Mouse (Mus musculus) intestine, embryonic 14.5 days (tissue): ENCODE measurements around the gene Fgf6. TPM values are rescaled to one million over a fixed set of nuclear protein-coding genes. Genes with fewer than 3 reads are reported as not detected.
A peak's percentile ranks its signal among the peaks of the same experiment; 100 is the strongest.

Experiments
- ATAC-seq: fragments of 200-750 bp; cut with Nextera tagmentation; replicated peaks from 2 replicates; pipeline ENCODE4 v1.8.0; 2017; ENCODE audit warnings: low read depth, moderate number of reproducible peaks, moderate TSS enrichment, moderate library complexity; ENCODE audit not compliant: low FRiP score, low TSS enrichment
- DNase-seq: peaks from one replicate; pipeline ENCODE4 v3.0.0-alpha.2; 2018; ENCODE audit warnings: low spot score
- H3K27ac ChIP-seq: fragments of 300-500 bp; sonication (generic); 2 replicates; pipeline ENCODE4 v1.5.1; 2014; ENCODE audit warnings: low read depth, mild to moderate bottlenecking, control low read depth
- H3K27me3 ChIP-seq: fragments of 300-500 bp; sonication (generic); replicated peaks from 2 replicates; pipeline ENCODE4 v1.6.1; 2014; ENCODE audit warnings: low read length, control low read depth; ENCODE audit not compliant: control insufficient read depth, insufficient read depth
- H3K36me3 ChIP-seq: fragments of 300-500 bp; sonication (generic); 2 replicates; pipeline ENCODE4 v1.6.1; 2014; ENCODE audit warnings: low read length, control low read depth; ENCODE audit not compliant: control insufficient read depth, insufficient read depth
- H3K4me1 ChIP-seq: fragments of 300-500 bp; sonication (generic); replicated peaks from 2 replicates; pipeline ENCODE4 v1.6.1; 2014; ENCODE audit warnings: low read length, control low read depth, mixed read lengths; ENCODE audit not compliant: control insufficient read depth, insufficient read depth
- H3K4me2 ChIP-seq: fragments of 300-500 bp; sonication (generic); 2 replicates; pipeline ENCODE4 v1.6.1; 2014; ENCODE audit warnings: low read length
- H3K4me3 ChIP-seq: fragments of 300-500 bp; sonication (generic); 2 replicates; pipeline ENCODE4 v1.5.1; 2014; ENCODE audit warnings: low read depth, low read length, control low read depth, mixed read lengths
- H3K9ac ChIP-seq: fragments of 300-500 bp; sonication (generic); 2 replicates; pipeline ENCODE4 v1.6.1; 2014; ENCODE audit warnings: mild to moderate bottlenecking, low read length
- H3K9me3 ChIP-seq: fragments of 300-500 bp; sonication (generic); 2 replicates; pipeline ENCODE4 v1.6.1; 2016; ENCODE audit warnings: low read length, control low read depth; ENCODE audit not compliant: control insufficient read depth
- WGBS: fragments of 180-500 bp; shearing (Covaris S2); extraction: QIAGEN DNeasy Blood & Tissue Kit; methylation state at CpG from one replicate; pipeline ENCODE4 v1.1.7; 2014; 5-methylcytosine and 5-hydroxymethylcytosine counted together
- polyA plus RNA-seq: library from polyadenylated mRNA; unstranded; fragments of >200 nt; fragmentation: Nextera tagmentation; extraction: Ambion mirVana; gene quantifications from 2 replicates; pipeline ENCODE4 v1.2.1, GENCODE M21; 2014

Gene Fgf6
- polyA plus RNA-seq, 1 experiment from 2014 or later: 0.04 TPM

DNA sequence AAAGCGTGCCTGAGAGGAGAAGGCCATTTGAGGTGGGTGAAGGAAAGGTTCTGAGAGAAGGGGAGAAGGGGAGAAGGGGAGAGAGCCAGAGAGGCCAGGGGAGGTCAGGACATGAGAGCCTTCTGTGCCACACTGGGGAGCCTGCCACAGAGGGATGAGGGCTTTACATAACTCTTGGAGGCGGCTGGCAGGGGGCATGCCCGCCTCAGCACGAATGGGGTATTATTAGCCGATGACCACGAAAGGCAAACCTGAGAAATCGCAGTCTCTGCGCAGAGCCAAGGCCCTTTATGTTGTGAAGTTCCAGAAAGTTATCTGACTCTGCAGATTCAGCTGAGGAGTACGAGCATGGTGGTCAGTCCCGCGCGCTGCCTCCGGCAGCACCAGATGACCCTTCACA lies 5.4 kb upstream of the Fgf6 start:
- WGBS: 83% methylated on average over 13 of the region's 13 CpGs
- ATAC-seq: no peak
- no peak for DNase-seq

DNA sequence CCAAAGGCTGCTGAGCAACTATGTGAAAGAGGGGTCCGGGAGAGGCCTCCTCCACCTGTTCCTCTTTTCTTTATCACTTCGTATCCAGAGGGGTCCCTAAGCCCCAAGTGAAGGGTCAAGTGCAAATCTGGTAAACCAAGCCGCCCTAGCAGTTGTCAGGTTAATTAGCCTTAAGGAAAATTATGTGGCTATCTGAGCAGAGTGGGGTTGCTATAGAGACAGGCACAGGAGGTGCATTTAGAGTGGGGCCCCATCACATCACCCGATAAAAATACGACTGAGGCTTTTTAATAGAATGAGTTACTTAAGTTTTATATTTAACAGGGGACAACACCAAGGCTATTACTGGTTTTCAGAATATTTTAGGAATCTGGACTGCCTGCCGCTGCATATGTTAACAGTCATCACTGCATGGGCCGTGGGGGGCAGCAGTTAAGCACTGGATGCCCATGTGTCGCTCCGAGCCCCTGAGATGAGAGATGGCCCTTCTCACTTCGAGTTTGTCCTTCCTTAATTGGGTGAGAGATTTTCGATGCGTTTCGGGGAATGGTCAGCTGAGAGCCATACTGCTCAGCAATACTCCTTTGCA lies 3.3 kb upstream of the Fgf6 start:
- no peak overlapping the region for H3K4me3 ChIP-seq
- no peak for DNase-seq
- no peaks in the 10 kb centered on the region for H3K36me3 ChIP-seq
- H3K27me3 ChIP-seq: peaks cover 3% of the 10 kb centered on the region; the same call in 1 of the 2 replicates
- no peak overlapping the region for H3K27ac ChIP-seq
- no peak overlapping the region for H3K9ac ChIP-seq
- H3K4me2 ChIP-seq: no peak overlapping the region
- 84% methylated on average over 13 of the region's 13 CpGs for WGBS
- ATAC-seq: no peak
- H3K4me1 ChIP-seq: no peaks in the 10 kb centered on the region
- no peaks in the 10 kb centered on the region for H3K9me3 ChIP-seq

More for the DNA sequence above, 5.4 kb upstream of the Fgf6 start:
- Histone ChIP-seq H3K9me3 (no peaks in the 10 kb centered on the region), H3K4me1 (no peaks in the 10 kb centered on the region), H3K4me3 (no peak overlapping the region), H3K36me3 (no peaks in the 10 kb centered on the region), H3K27ac (no peak overlapping the region), H3K4me2 (no peak overlapping the region), H3K27me3 (peaks cover 3% of the 10 kb centered on the region; the same call in 1 of the 2 replicates), H3K9ac (no peak overlapping the region)

DNA sequence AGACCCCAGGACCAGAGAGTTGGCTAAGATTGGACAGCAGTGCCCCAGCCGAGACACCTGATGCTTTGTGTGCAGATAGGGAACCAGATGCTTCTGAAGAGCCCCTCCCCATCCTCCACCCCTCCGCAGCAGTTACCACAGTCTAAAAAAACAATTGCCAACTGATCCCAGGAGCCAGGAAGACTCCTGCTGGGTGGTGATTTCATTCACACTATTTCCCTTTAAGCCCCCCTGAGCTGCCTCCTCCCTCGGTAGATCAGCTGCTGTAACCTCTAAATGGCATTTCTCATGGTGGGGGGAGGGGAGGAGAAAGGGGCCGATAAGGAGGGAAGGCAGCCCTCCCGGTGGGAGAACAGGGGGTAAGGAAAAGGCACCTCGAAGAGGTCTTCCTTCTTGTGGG lies 3.9 kb downstream of the Fgf6 start:
- no peak overlapping the region for H3K4me2 ChIP-seq
- no peaks in the 10 kb centered on the region for H3K4me1 ChIP-seq
- no peak overlapping the region for H3K4me3 ChIP-seq
- WGBS: 3% methylated on average over 6 of the region's 6 CpGs
- H3K27me3 ChIP-seq: peaks cover 36% of the 10 kb centered on the region
- DNase-seq (no peak), ATAC-seq (no peak)
- no peak overlapping the region for H3K9ac ChIP-seq
- no peak overlapping the region for H3K27ac ChIP-seq
- no peaks in the 10 kb centered on the region for H3K9me3 ChIP-seq
- no peaks in the 10 kb centered on the region for H3K36me3 ChIP-seq

DNA sequence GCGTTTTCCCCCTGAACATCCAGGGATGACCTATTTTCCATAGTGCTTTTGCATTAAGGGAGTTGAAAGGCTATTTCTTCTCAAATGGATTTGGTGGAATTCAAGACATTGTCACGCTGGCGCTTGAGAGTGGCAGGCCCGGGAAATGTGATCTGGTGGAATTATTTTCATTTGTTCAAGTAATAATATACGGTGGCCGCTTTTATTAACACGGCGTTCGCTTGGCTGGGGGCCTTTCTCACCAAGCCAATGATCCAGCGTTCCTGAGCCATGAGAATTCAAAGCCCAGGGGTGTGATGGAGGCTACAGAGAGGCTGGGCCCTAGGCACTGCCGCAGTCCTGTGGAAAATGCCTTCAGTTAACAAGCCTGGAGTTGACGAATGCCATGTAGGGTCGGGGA lies 5.0 kb downstream of the Fgf6 start:
- Histone ChIP-seq H3K36me3 (no peaks in the 10 kb centered on the region), H3K4me1 (no peaks in the 10 kb centered on the region), H3K9ac (no peak overlapping the region), H3K4me2 (no peak overlapping the region), H3K9me3 (no peaks in the 10 kb centered on the region), H3K4me3 (no peak overlapping the region), H3K27me3 (peaks cover 32% of the 10 kb centered on the region), H3K27ac (no peak overlapping the region)
- no peak for DNase-seq
- 11% methylated on average over 13 of the region's 13 CpGs for WGBS
- no peak for ATAC-seq

DNA sequence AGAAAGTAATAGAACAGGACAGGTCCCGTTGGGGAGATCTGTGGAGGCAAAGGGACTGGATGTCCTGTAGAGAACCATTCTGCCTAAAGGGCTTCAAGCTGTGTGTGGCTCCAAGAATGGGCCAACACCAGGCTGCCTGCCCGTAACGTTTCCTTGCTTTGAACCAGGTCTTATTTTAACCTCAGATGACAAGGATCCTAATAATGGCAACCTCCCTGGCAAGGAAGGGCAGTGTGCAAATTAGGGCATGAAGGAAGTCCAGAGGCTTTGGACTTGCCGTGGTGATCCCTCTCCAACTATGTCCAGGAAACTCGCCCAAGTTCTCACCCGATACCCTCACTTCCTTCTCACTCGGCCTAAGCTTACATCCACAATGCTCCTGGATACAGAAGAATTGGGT lies 9.4 kb downstream of the Fgf6 start:
- Histone ChIP-seq H3K36me3 (no peaks in the 10 kb centered on the region), H3K4me1 (no peaks in the 10 kb centered on the region), H3K27me3 (peaks cover 23% of the 10 kb centered on the region), H3K27ac (no peak overlapping the region), H3K4me3 (no peak overlapping the region), H3K9ac (no peak overlapping the region), H3K9me3 (no peaks in the 10 kb centered on the region), H3K4me2 (no peak overlapping the region)
- WGBS: 75% methylated on average over 7 of the region's 7 CpGs
- ATAC-seq (no peak), DNase-seq (no peak)

DNA sequence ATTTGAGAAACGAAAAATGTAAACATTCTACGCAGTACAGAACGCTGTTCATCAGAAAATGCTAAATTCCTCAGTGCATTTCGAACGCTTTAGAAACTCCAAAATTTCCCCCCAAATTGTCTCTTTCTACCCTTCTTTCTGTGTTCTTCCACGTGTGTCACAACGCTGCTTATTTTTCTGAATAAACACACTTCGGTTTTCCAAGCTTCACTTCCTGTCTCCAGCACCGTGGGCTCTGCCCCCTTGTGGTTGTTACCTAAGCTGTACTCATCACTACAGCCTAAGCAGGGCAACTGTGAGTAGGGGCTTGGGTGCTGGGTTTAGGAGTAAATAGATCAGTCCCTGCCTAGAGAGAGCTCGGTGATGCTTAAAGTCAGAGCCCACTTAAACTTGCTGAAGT lies 19.4 kb downstream of the Fgf6 start:
- WGBS: 20% methylated on average over 10 of the region's 10 CpGs
- no peaks in the 10 kb centered on the region for H3K9me3 ChIP-seq
- H3K36me3 ChIP-seq: no peaks in the 10 kb centered on the region
- H3K27ac ChIP-seq: no peak overlapping the region
- peak overlapping the region; percentile 33 for H3K4me3 ChIP-seq
- H3K4me2 ChIP-seq: peak overlapping the region; percentile 46
- no peaks in the 10 kb centered on the region for H3K27me3 ChIP-seq
- DNase-seq (peak; percentile 59), ATAC-seq (no peak; the same call in 1 of the 2 replicates)
- no peak overlapping the region for H3K9ac ChIP-seq
- H3K4me1 ChIP-seq: no peaks in the 10 kb centered on the region

DNA sequence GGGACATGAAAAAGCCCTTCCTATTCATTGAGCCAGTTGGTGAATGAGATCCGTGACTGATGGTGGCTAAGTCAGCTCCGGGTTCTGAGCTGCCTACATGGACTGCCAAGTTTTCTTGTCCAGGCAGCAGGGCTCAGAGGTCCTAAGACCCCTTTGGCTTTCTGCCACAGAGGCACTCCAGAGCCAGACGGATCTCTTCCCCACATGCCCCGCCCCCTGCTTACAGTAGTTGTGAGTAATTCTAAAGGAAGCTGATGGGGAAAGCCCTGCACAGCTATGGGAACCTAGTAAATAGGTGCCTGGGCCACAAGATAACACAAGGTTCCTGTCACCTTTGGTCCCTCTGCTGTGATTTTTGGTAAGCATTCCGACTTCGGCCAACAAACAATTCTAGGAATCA lies 29.5 kb downstream of the Fgf6 start:
- H3K9me3 ChIP-seq: no peaks in the 10 kb centered on the region
- no peak overlapping the region for H3K4me2 ChIP-seq
- H3K4me1 ChIP-seq: no peaks in the 10 kb centered on the region
- H3K27me3 ChIP-seq: no peaks in the 10 kb centered on the region
- H3K36me3 ChIP-seq: no peaks in the 10 kb centered on the region
- H3K27ac ChIP-seq: no peak overlapping the region
- no peak overlapping the region for H3K4me3 ChIP-seq
- no peak overlapping the region for H3K9ac ChIP-seq
- ATAC-seq (no peak), DNase-seq (no peak)
- WGBS: 54% methylated on average over 6 of the region's 6 CpGs

DNA sequence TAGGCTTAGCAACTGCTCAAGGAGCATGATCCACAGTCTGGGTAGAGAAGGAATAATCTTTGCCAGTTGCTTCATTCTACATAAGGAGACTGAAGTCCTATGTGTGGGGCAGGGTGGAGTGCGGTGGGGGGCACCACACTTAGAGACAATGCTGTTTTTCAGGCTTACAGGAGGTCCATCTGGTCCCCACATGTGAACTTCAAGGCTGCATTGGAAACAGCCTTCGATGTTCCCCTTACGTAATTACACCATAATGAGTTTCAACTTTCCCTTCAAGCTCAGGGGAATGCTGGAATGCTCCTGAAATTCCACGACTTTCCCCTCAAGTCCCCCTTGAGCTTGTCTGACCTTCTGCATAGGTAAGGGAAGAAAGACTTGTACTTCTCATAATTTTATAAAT lies 35.5 kb downstream of the Fgf6 start:
- no peak overlapping the region for H3K4me3 ChIP-seq
- 70% methylated on average over 4 of the region's 4 CpGs for WGBS
- H3K27me3 ChIP-seq: no peaks in the 10 kb centered on the region
- no peaks in the 10 kb centered on the region for H3K9me3 ChIP-seq
- ATAC-seq (no peak), DNase-seq (no peak)
- H3K27ac ChIP-seq: no peak overlapping the region
- H3K4me2 ChIP-seq: no peak overlapping the region
- H3K9ac ChIP-seq: no peak overlapping the region
- H3K36me3 ChIP-seq: no peaks in the 10 kb centered on the region
- no peaks in the 10 kb centered on the region for H3K4me1 ChIP-seq

DNA sequence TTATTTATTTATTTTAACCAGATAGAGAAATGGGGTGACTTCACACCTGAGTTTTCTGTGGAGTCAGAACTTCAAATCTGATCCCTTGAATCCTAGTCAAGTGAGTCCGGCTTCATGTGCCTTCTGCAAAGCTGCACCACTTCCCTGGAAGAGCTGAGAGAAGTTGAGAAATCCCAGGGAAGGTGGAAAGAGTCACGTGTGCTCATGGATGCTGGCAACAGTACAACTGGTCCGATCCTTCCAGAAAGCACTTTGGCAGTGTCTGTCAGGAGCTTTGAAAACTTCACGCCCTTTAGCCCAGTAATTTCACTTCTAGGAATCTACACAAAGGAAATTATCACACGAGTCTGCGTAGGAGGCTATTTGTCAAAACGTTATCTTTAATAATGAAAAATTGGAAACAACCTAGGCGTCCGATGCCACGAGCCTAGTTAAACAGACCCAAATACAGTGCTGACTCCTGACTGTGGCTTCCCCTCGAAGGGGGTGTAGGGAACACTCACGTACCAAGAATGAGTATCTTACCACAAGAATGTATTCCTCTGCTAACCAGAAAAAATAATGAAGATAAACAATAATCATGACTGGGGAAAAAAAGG lies 41.7 kb downstream of the Fgf6 start:
- H3K4me3 ChIP-seq: no peak overlapping the region
- no peaks in the 10 kb centered on the region for H3K36me3 ChIP-seq
- H3K4me1 ChIP-seq: no peaks in the 10 kb centered on the region
- H3K4me2 ChIP-seq: no peak overlapping the region
- no peak overlapping the region for H3K9ac ChIP-seq
- WGBS: 54% methylated on average over 12 of the region's 12 CpGs
- no peaks in the 10 kb centered on the region for H3K27me3 ChIP-seq
- no peaks in the 10 kb centered on the region for H3K9me3 ChIP-seq
- DNase-seq (no peak), ATAC-seq (no peak)
- H3K27ac ChIP-seq: no peak overlapping the region
